Mouse (Mus musculus) G1E-ER4 (cell line): ENCODE data around the gene Atp8a1. TPM values are rescaled to one million over a fixed set of nuclear protein-coding genes. Genes with fewer than 3 reads are reported as not detected.

Experiments used
- GATA1 ChIP-seq: IDR thresholded peaks from one replicate; pipeline ENCODE4 v1.8.0; 2012; ENCODE audit warnings: low read length, inconsistent platforms
- polyA plus RNA-seq: library from polyadenylated mRNA; stranded (reverse); fragments of >175 nt; gene quantifications from 2 replicates; pipeline ENCODE4 v1.2.3, GENCODE M21; 2012

The Atp8a1 gene
- polyA plus RNA-seq, 1 experiment: 18.8 TPM

GRCm38 (mm10) chr5:67670158-67670557, 177.1 kb downstream of the Atp8a1 start:
- no peak for TF ChIP-seq GATA1

GRCm38 (mm10) chr5:67669436-67669896, 177.8 kb downstream of the Atp8a1 start:
- TF ChIP-seq GATA1: no peak

GRCm38 (mm10) chr5:67662715-67663114, 184.5 kb downstream of the Atp8a1 start:
- no peak for TF ChIP-seq GATA1

DNA sequence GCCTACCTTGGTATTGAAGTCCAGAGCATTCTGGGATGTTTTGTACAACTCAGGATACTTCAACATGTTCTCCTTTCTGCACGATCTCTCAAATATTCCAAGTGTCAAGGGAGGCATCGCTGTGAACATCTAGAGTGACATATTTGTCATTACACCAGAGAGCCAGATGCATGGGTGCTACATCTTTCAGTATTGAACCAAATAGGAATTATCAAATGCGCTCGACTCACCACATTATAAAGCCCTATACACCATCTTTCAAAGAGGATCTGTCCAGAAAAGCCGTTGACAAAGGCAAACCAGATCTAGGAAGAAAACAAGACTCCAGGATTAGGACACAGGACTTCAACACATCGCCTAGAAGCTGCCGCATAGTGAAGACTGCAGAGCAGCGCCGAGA, 187.4 kb downstream of the Atp8a1 start:
- TF ChIP-seq GATA1: no peak

- no peak for TF ChIP-seq GATA1
Measured at GRCm38 (mm10) chr5:67656821-67657259, 190.4 kb downstream of the Atp8a1 start.

DNA sequence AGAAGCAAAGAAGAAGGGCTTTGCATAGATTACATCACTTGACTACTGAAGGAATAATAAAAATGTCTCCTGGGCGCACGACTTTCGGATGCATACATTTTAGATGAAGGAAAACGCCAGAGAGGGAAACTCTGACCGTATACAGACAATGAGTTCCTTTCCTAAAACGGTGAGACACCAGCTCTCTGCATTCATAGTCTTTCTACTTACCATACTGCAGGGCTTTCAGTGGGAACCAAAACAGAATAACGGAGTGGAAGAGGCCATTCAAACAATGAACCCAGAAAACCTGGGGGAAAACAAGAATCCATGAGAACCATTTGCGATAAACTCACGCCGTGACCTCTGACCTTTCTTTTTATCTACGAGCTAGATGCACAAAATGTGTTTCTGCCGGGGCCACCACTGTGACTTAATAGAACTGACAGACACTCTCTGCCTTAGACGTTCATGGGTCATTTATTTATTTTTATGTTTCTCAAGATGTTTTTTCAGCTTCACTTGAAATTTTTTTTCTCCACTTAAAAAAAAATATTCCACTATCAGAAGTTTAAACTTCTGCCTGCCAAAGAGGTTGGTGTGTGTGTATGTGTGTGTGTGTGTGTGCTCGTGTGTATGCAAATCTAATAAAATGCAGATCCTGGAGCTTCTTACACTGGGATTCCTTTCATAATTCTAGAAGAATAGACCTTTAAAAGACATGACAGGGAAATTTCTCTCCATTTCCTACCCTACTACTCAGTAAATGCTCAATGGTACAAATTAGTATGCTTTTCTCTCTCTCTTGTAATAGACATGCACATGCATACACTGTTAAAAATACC, 191.3 kb downstream of the Atp8a1 start:
- no peak for TF ChIP-seq GATA1

GRCm38 (mm10) chr5:67654572-67654971, 192.7 kb downstream of the Atp8a1 start:
- TF ChIP-seq GATA1: no peak

DNA sequence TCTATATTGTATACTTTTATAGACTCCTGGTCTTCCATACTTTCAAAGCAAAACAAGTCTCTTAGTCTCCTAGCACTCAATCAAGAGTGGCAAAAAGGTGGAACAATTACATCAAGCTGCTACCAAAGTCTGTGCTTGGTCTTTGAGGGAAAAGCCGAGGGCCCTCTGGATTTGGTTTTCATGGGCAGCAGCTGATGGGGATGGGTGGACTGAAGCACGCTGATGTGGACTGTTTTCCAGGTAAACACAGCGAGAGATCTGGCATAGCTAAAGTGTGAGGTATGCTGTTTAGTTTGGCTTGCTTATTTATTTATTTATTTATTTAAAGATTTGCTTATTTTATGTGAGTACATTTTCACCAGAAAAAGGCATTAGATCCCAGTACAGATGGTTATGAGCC, 193.7 kb downstream of the Atp8a1 start:
- TF ChIP-seq GATA1: no peak

DNA sequence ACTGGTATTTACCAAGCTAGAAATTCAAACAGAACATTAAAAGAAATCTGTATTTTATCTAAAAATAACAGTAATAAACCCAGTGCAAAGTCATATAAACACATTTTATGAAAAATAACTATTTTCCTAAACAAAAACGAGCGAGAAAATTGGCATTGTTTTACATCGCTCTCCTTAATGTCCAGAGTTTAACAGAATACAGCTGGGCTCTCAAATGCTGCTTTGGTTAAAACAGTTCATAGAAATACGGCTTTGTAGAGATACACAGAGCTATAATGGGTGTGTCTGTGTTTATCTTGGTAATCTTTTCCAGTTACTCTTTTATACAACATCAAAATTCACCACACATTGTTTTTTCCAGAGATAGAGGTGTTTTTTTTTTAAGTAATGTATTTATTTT, 194.8 kb downstream of the Atp8a1 start:
- no peak for TF ChIP-seq GATA1

DNA sequence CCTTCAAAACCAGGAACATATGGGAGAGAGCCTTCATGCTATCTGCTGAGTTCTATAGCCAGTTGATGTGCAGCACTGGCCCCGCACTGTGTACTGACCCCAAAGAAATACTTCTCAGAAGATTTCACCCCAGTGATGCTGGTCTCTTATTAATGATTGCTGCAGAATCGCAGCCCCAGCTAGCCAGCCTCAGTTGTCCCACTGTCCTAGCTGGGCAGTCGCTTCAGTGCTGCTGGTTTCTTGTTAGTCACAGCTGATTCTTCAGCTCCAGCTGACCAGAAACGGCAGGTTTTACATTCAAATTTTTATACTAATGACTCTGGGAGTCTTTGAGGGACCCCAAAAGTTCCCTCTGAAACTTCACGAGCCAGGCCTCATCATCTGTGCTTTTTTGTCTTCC, 197.2 kb downstream of the Atp8a1 start:
- TF ChIP-seq GATA1: no peak

GRCm38 (mm10) chr5:67649156-67649555, 198.1 kb downstream of the Atp8a1 start:
- no peak for TF ChIP-seq GATA1

GRCm38 (mm10) chr5:67647568-67647967, 199.7 kb downstream of the Atp8a1 start:
- TF ChIP-seq GATA1: no peak

GRCm38 (mm10) chr5:67646756-67647529, 200.3 kb downstream of the Atp8a1 start:
- no peak for TF ChIP-seq GATA1

DNA sequence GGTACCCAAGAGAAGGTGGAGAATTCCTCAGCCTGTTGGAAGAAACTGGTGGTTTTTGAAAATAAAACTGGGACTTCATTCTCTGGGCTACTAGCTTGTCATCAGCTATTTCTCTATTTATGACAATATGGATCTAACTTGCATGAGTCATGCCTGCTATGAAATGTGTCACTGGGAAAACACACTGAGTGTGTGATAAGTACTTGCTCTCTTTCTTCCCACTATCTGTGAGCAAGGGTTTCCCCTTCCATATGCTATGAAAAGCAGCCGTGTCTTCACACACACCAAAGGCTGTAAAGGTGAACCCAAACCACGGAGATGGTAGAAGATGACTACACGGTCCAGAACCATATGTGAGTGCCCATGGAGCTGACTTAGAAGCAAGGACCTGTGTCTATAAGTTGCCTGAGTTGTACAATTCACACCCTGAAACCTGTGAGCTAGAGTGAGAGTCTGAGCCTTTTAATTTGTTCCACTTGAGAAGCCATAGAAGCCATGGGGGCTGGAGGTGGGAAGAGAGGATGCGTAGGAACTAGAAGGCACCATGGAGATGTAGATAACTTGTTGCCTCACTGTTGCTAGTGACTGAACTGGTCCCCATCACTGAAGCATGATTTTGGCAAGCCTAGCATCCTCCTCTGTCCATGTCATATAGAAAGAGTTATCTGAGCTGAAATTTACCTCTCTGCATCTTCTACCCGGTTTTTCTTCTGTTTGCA, 203.5 kb downstream of the Atp8a1 start:
- TF ChIP-seq GATA1: no peak

- no peak for TF ChIP-seq GATA1
Measured at GRCm38 (mm10) chr5:67641406-67642120, 205.7 kb downstream of the Atp8a1 start.

DNA sequence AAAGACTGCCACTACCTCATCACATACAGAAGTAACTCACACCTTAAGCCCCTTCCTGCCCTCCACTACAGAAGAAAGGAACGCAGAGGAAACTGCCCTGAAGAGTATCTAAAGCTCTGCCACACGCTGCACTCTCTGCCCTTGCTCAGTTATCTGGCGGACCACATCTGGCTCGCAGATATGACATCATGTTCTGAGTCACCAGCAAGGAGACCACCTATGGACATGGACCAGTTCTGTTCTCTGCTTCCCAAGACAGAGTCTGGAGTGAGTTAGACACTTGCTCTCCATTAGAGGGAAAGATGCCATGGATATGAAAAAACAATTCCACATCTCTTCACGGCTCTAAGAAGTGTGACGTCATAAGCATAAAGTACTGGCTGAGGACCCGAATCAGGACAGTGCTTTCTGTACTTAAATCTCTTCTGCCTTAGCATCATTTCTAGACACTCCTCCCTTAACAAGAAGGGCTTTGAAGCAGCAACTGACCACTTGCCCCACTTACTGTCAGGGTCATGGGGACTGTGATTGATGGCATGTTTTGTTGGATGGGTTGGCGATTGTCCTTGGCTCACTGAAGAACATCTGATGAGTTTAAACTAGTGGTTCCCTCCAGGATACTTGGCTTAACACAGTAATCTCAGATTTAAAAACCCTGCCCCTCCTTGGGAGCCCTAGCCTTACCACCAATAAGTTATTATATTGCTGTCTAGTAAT, 206.5 kb downstream of the Atp8a1 start:
- no peak for TF ChIP-seq GATA1
